Mouse (Mus musculus): ENCODE results near the gene Ficd. TPM values are rescaled to one million over a fixed set of nuclear protein-coding genes. Genes with fewer than 3 reads are reported as not detected.
"Not testable (repeated sequence)": the region's sequence is repeated elsewhere in the genome, so short reads cannot be mapped to it uniquely, and the experiment has no call there.

Ficd gene
- polyA plus RNA-seq, 1 experiment from 2014 or later: 6.3 TPM

- Histone ChIP-seq H3K4me1 (ENCODE audit: control insufficient read depth, insufficient read depth, low read length) (peaks cover 10% of the 10 kb centered on the region; the same call in 1 of the 2 replicates), H3K4me3 (ENCODE audit: low read depth, low read length) (no peak overlapping the region), H3K9me3 (ENCODE audit: control insufficient read depth, low read length) (no peaks in the 10 kb centered on the region), H3K36me3 (ENCODE audit: control insufficient read depth, insufficient read depth, low read length) (peaks cover 19% of the 10 kb centered on the region), H3K27ac (ENCODE audit: low read depth, low read length) (no peak overlapping the region), H3K9ac (replicated peaks; ENCODE audit: low read depth, low read length) (no peak overlapping the region), H3K4me2 (ENCODE audit: low read depth, low read length) (no peak overlapping the region), H3K27me3 (ENCODE audit: control insufficient read depth, insufficient read depth, low read length) (no peaks in the 10 kb centered on the region)
- 97% methylated on average over 15 of the region's 15 CpGs for WGBS
- ATAC-seq (ENCODE audit: low read depth): no peak
Observed at GRCm38 (mm10) chr5:113776128-113776895, 40.7 kb downstream of the Ficd start.

- no peak overlapping the region for H3K27ac ChIP-seq (ENCODE audit: low read depth, low read length)
- H3K4me2 ChIP-seq (ENCODE audit: low read depth, low read length): no peak overlapping the region
- no peak for ATAC-seq (ENCODE audit: low read depth)
- no peak overlapping the region for H3K4me3 ChIP-seq (ENCODE audit: low read depth, low read length)
- no peak overlapping the region for H3K9ac ChIP-seq (replicated peaks; ENCODE audit: low read depth, low read length)
- H3K36me3 ChIP-seq (ENCODE audit: control insufficient read depth, insufficient read depth, low read length): peaks cover 19% of the 10 kb centered on the region
- peaks cover 10% of the 10 kb centered on the region; the same call in 1 of the 2 replicates for H3K4me1 ChIP-seq (ENCODE audit: control insufficient read depth, insufficient read depth, low read length)
- H3K27me3 ChIP-seq (ENCODE audit: control insufficient read depth, insufficient read depth, low read length): no peaks in the 10 kb centered on the region
- H3K9me3 ChIP-seq (ENCODE audit: control insufficient read depth, low read length): no peaks in the 10 kb centered on the region
- WGBS: 93% methylated on average over 8 of the region's 8 CpGs
Observed at GRCm38 (mm10) chr5:113776896-113777226, 41.3 kb downstream of the Ficd start.

- H3K27ac ChIP-seq (ENCODE audit: low read depth, low read length); H3K9me3 ChIP-seq (ENCODE audit: control insufficient read depth, low read length); H3K27me3 ChIP-seq (ENCODE audit: control insufficient read depth, insufficient read depth, low read length); H3K4me3 ChIP-seq (ENCODE audit: low read depth, low read length); ATAC-seq (ENCODE audit: low read depth); H3K9ac ChIP-seq (replicated peaks; ENCODE audit: low read depth, low read length); H3K4me2 ChIP-seq (ENCODE audit: low read depth, low read length); H3K4me1 ChIP-seq (ENCODE audit: control insufficient read depth, insufficient read depth, low read length): not testable (repeated sequence)
- peaks cover 19% of the 10 kb centered on the region for H3K36me3 ChIP-seq (ENCODE audit: control insufficient read depth, insufficient read depth, low read length)
- WGBS: 90% methylated on average over 8 of the region's 8 CpGs
Observed at GRCm38 (mm10) chr5:113777728-113778127, 42.1 kb downstream of the Ficd start.

GRCm38 (mm10) chr5:113779569-113779968 lies 44.0 kb downstream of the Ficd start:
- 81% methylated on average over 5 of the region's 5 CpGs for WGBS

GRCm38 (mm10) chr5:113780082-113780752 lies 44.6 kb downstream of the Ficd start:
- Histone ChIP-seq H3K36me3 (ENCODE audit: control insufficient read depth, insufficient read depth, low read length) (peaks cover 16% of the 10 kb centered on the region), H3K4me3 (ENCODE audit: low read depth, low read length) (no peak overlapping the region), H3K4me1 (ENCODE audit: control insufficient read depth, insufficient read depth, low read length) (no peaks in the 10 kb centered on the region), H3K9me3 (ENCODE audit: control insufficient read depth, low read length) (no peaks in the 10 kb centered on the region), H3K27me3 (ENCODE audit: control insufficient read depth, insufficient read depth, low read length) (no peaks in the 10 kb centered on the region), H3K9ac (replicated peaks; ENCODE audit: low read depth, low read length) (no peak overlapping the region), H3K27ac (ENCODE audit: low read depth, low read length) (no peak overlapping the region), H3K4me2 (ENCODE audit: low read depth, low read length) (no peak overlapping the region)
- peak; percentile 34; the same call in 1 of the 2 replicates for ATAC-seq (ENCODE audit: low read depth)
- WGBS: 97% methylated on average over 3 of the region's 3 CpGs

More at GRCm38 (mm10) chr5:113779569-113779968, 44.0 kb downstream of the Ficd start:
- H3K4me3 ChIP-seq (ENCODE audit: low read depth, low read length): no peak overlapping the region
- no peak overlapping the region for H3K9ac ChIP-seq (replicated peaks; ENCODE audit: low read depth, low read length)
- H3K9me3 ChIP-seq (ENCODE audit: control insufficient read depth, low read length): no peaks in the 10 kb centered on the region
- H3K27ac ChIP-seq (ENCODE audit: low read depth, low read length): no peak overlapping the region
- peaks cover 19% of the 10 kb centered on the region for H3K36me3 ChIP-seq (ENCODE audit: control insufficient read depth, insufficient read depth, low read length)
- ATAC-seq (ENCODE audit: low read depth): no peak
- H3K4me2 ChIP-seq (ENCODE audit: low read depth, low read length): no peak overlapping the region
- no peaks in the 10 kb centered on the region for H3K27me3 ChIP-seq (ENCODE audit: control insufficient read depth, insufficient read depth, low read length)
- H3K4me1 ChIP-seq (ENCODE audit: control insufficient read depth, insufficient read depth, low read length): no peaks in the 10 kb centered on the region

- Histone ChIP-seq H3K4me1 (ENCODE audit: control insufficient read depth, insufficient read depth, low read length) (no peaks in the 10 kb centered on the region), H3K9ac (replicated peaks; ENCODE audit: low read depth, low read length) (no peak overlapping the region), H3K4me2 (ENCODE audit: low read depth, low read length) (no peak overlapping the region), H3K36me3 (ENCODE audit: control insufficient read depth, insufficient read depth, low read length) (peaks cover 12% of the 10 kb centered on the region; the same call in 1 of the 2 replicates), H3K4me3 (ENCODE audit: low read depth, low read length) (no peak overlapping the region), H3K27ac (ENCODE audit: low read depth, low read length) (no peak overlapping the region), H3K27me3 (ENCODE audit: control insufficient read depth, insufficient read depth, low read length) (no peaks in the 10 kb centered on the region), H3K9me3 (ENCODE audit: control insufficient read depth, low read length) (no peaks in the 10 kb centered on the region)
- no peak for ATAC-seq (ENCODE audit: low read depth)
- whole genome bisulfite sequencing: 93% methylated on average over 5 of the region's 5 CpGs
Observed at GRCm38 (mm10) chr5:113780763-113781162, 45.2 kb downstream of the Ficd start.

GRCm38 (mm10) chr5:113781254-113781653 lies 45.7 kb downstream of the Ficd start:
- Histone ChIP-seq H3K27ac (ENCODE audit: low read depth, low read length) (no peak overlapping the region), H3K36me3 (ENCODE audit: control insufficient read depth, insufficient read depth, low read length) (peaks cover 7% of the 10 kb centered on the region; the same call in 1 of the 2 replicates), H3K4me3 (ENCODE audit: low read depth, low read length) (no peak overlapping the region), H3K27me3 (ENCODE audit: control insufficient read depth, insufficient read depth, low read length) (no peaks in the 10 kb centered on the region), H3K9me3 (ENCODE audit: control insufficient read depth, low read length) (no peaks in the 10 kb centered on the region), H3K9ac (replicated peaks; ENCODE audit: low read depth, low read length) (no peak overlapping the region), H3K4me1 (ENCODE audit: control insufficient read depth, insufficient read depth, low read length) (no peaks in the 10 kb centered on the region), H3K4me2 (ENCODE audit: low read depth, low read length) (no peak overlapping the region)
- no peak for ATAC-seq (ENCODE audit: low read depth)
- WGBS: 78% methylated on average over 7 of the region's 7 CpGs

- Histone ChIP-seq H3K27ac (ENCODE audit: low read depth, low read length) (no peak overlapping the region), H3K4me1 (ENCODE audit: control insufficient read depth, insufficient read depth, low read length) (no peaks in the 10 kb centered on the region), H3K4me3 (ENCODE audit: low read depth, low read length) (no peak overlapping the region), H3K36me3 (ENCODE audit: control insufficient read depth, insufficient read depth, low read length) (0 out of 2 replicates have a peak, but pooled peaks cover 3% of the 10 kb centered on the region), H3K9ac (replicated peaks; ENCODE audit: low read depth, low read length) (no peak overlapping the region), H3K27me3 (ENCODE audit: control insufficient read depth, insufficient read depth, low read length) (no peaks in the 10 kb centered on the region), H3K9me3 (ENCODE audit: control insufficient read depth, low read length) (no peaks in the 10 kb centered on the region), H3K4me2 (ENCODE audit: low read depth, low read length) (no peak overlapping the region)
- no peak for ATAC-seq (ENCODE audit: low read depth)
- WGBS: 82% methylated on average over 7 of the region's 7 CpGs
Observed at GRCm38 (mm10) chr5:113781875-113782274, 46.3 kb downstream of the Ficd start.

GRCm38 (mm10) chr5:113782624-113783023 lies 47.0 kb downstream of the Ficd start:
- no peak overlapping the region for H3K9ac ChIP-seq (replicated peaks; ENCODE audit: low read depth, low read length)
- no peak for ATAC-seq (ENCODE audit: low read depth)
- H3K4me3 ChIP-seq (ENCODE audit: low read depth, low read length): no peak overlapping the region
- no peaks in the 10 kb centered on the region for H3K27me3 ChIP-seq (ENCODE audit: control insufficient read depth, insufficient read depth, low read length)
- no peak overlapping the region for H3K27ac ChIP-seq (ENCODE audit: low read depth, low read length)
- WGBS: 96% methylated on average over 7 of the region's 7 CpGs
- H3K9me3 ChIP-seq (ENCODE audit: control insufficient read depth, low read length): no peaks in the 10 kb centered on the region
- H3K4me2 ChIP-seq (ENCODE audit: low read depth, low read length): no peak overlapping the region
- H3K36me3 ChIP-seq (ENCODE audit: control insufficient read depth, insufficient read depth, low read length): no peaks in the 10 kb centered on the region
- no peaks in the 10 kb centered on the region for H3K4me1 ChIP-seq (ENCODE audit: control insufficient read depth, insufficient read depth, low read length)

Measured in neural tube, embryonic 14.5 days (tissue).